Mouse (Mus musculus) forebrain, postnatal 0 days (tissue): ENCODE data around the gene Dach2. TPM values are rescaled to one million over a fixed set of nuclear protein-coding genes. Genes with fewer than 3 reads are reported as not detected.
A peak's percentile ranks its signal among the peaks of the same experiment; 100 is the strongest.

Experiments used
- ATAC-seq: fragments of 200-750 bp; cut with Nextera tagmentation; 2 replicates; pipeline ENCODE4 v1.8.0; 2017; ENCODE audit warnings: mild to moderate bottlenecking, moderate library complexity
- DNase-seq: peaks from one replicate; pipeline ENCODE4 v3.0.0-alpha.2; 2015
- H3K27ac ChIP-seq: fragments of 300-500 bp; sonication (generic); 2 replicates; pipeline ENCODE4 v1.5.1; 2014; ENCODE audit warnings: low read depth, mild to moderate bottlenecking, antibody characterized with exemption, low read length, moderate library complexity, mixed read lengths
- H3K27me3 ChIP-seq: fragments of 300-500 bp; sonication (generic); 2 replicates; pipeline ENCODE4 v1.6.1; 2014; ENCODE audit warnings: mild to moderate bottlenecking, low read length, mixed read lengths; ENCODE audit not compliant: insufficient read depth
- H3K36me3 ChIP-seq: fragments of 300-500 bp; sonication (generic); 2 replicates; pipeline ENCODE4 v1.6.1; 2014; ENCODE audit warnings: mild to moderate bottlenecking, moderate library complexity; ENCODE audit not compliant: insufficient read depth
- H3K4me1 ChIP-seq: fragments of 300-500 bp; sonication (generic); 2 replicates; pipeline ENCODE4 v1.6.1; 2014; ENCODE audit warnings: antibody characterized with exemption; ENCODE audit not compliant: insufficient read depth
- H3K4me2 ChIP-seq: fragments of 300-500 bp; sonication (generic); 2 replicates; pipeline ENCODE4 v1.6.1; 2014; ENCODE audit warnings: low read depth, mild to moderate bottlenecking, moderate library complexity
- H3K4me3 ChIP-seq: fragments of 300-500 bp; sonication (generic); 2 replicates; pipeline ENCODE4 v1.5.1; 2014; ENCODE audit warnings: low read depth, low read length, mixed read lengths
- H3K9ac ChIP-seq: fragments of 300-500 bp; sonication (generic); 2 replicates; pipeline ENCODE4 v1.6.1; 2014; ENCODE audit warnings: mild to moderate bottlenecking
- H3K9me3 ChIP-seq: fragments of 300-500 bp; sonication (generic); 2 replicates; pipeline ENCODE4 v1.6.1; 2016; ENCODE audit warnings: low read length
- CTCF ChIP-seq: sonication (generic); IDR thresholded peaks from 2 replicates; pipeline ENCODE4 v1.5.1; 2016; ENCODE audit warnings: antibody characterized with exemption, control low read depth, low read depth
- WGBS: fragments of 180-500 bp; shearing (Covaris S2); extraction: QIAGEN DNeasy Blood & Tissue Kit; methylation state at CpG from one replicate; pipeline ENCODE4 v1.1.7; 2014; 5-methylcytosine and 5-hydroxymethylcytosine counted together
- polyA plus RNA-seq: library from polyadenylated mRNA; unstranded; fragments of >200 nt; fragmentation: Nextera tagmentation; extraction: Ambion mirVana; gene quantifications from 2 replicates; pipeline ENCODE4 v1.2.1, GENCODE M21; 2015
- total RNA-seq: library from RNA; depleted of rRNA; stranded (reverse); fragments of >200 nt; gene quantifications from 2 replicates; pipeline ENCODE4 v1.2.3, GENCODE M21; 2014; rRNA removed

Dach2 gene
- total and polyA plus RNA-seq, 2 experiments from 2014 or later: 6.4 to 12.5 TPM

- H3K4me1 ChIP-seq: no peaks in the 10 kb centered on the region
- H3K27me3 ChIP-seq: no peaks in the 10 kb centered on the region
- no peak overlapping the region for H3K4me2 ChIP-seq
- no peak overlapping the region for H3K27ac ChIP-seq
- no peaks in the 10 kb centered on the region for H3K36me3 ChIP-seq
- ATAC-seq (peak; percentile 61; the same call in 1 of the 2 replicates), DNase-seq (peak; percentile 13)
- H3K4me3 ChIP-seq: no peak overlapping the region
- TF ChIP-seq CTCF: no peak
- H3K9ac ChIP-seq: no peak overlapping the region
- no peaks in the 10 kb centered on the region for H3K9me3 ChIP-seq
These were observed 426.8 kb downstream of the Dach2 start for GRCm38 (mm10) chrX:113724124-113724523.

GRCm38 (mm10) chrX:113747122-113747521 is 449.8 kb downstream of the Dach2 start:
- no peaks in the 10 kb centered on the region for H3K36me3 ChIP-seq
- H3K4me3 ChIP-seq: no peak overlapping the region
- no peaks in the 10 kb centered on the region for H3K27me3 ChIP-seq
- no peaks in the 10 kb centered on the region for H3K9me3 ChIP-seq
- no peak for DNase-seq
- no peak overlapping the region for H3K9ac ChIP-seq
- no peak for ATAC-seq
- no peak overlapping the region for H3K4me2 ChIP-seq
- no peak for TF ChIP-seq CTCF
- no peak overlapping the region for H3K27ac ChIP-seq
- no peaks in the 10 kb centered on the region for H3K4me1 ChIP-seq

GRCm38 (mm10) chrX:113792264-113792663 is 495.0 kb downstream of the Dach2 start:
- H3K4me2 ChIP-seq: no peak overlapping the region
- WGBS: 39% methylated on average over 1 of the region's 1 CpGs
- no peak for DNase-seq

GRCm38 (mm10) chrX:113810369-113810768 is 513.1 kb downstream of the Dach2 start:
- no peak for DNase-seq
- H3K4me1 ChIP-seq: no peaks in the 10 kb centered on the region
- no peaks in the 10 kb centered on the region for H3K27me3 ChIP-seq

More at GRCm38 (mm10) chrX:113792264-113792663, 495.0 kb downstream of the Dach2 start:
- no peaks in the 10 kb centered on the region for H3K36me3 ChIP-seq
- H3K27ac ChIP-seq: no peak overlapping the region
- H3K4me1 ChIP-seq: no peaks in the 10 kb centered on the region
- no peak for ATAC-seq
- H3K9me3 ChIP-seq: no peaks in the 10 kb centered on the region
- no peak overlapping the region for H3K9ac ChIP-seq
- H3K27me3 ChIP-seq: no peaks in the 10 kb centered on the region
- peak; percentile 32; the same call in 1 of the 2 replicates for TF ChIP-seq CTCF
- H3K4me3 ChIP-seq: no peak overlapping the region

GRCm38 (mm10) chrX:113826810-113827209 is 529.5 kb downstream of the Dach2 start:
- Histone ChIP-seq H3K27me3 (no peaks in the 10 kb centered on the region), H3K4me3 (no peak overlapping the region), H3K27ac (no peak overlapping the region), H3K9ac (no peak overlapping the region), H3K4me1 (no peaks in the 10 kb centered on the region), H3K9me3 (no peaks in the 10 kb centered on the region), H3K36me3 (no peaks in the 10 kb centered on the region), H3K4me2 (no peak overlapping the region)
- WGBS: 57% methylated on average over 1 of the region's 1 CpGs
- no peak for DNase-seq
- ATAC-seq: no peak
- TF ChIP-seq CTCF: no peak

More at GRCm38 (mm10) chrX:113810369-113810768, 513.1 kb downstream of the Dach2 start:
- no peak for TF ChIP-seq CTCF
- Histone ChIP-seq H3K4me2 (no peak overlapping the region), H3K36me3 (no peaks in the 10 kb centered on the region), H3K4me3 (no peak overlapping the region), H3K9ac (no peak overlapping the region), H3K27ac (no peak overlapping the region), H3K9me3 (no peaks in the 10 kb centered on the region)
- no peak for ATAC-seq

- WGBS: 92% methylated on average over 1 of the region's 1 CpGs
- no peak for TF ChIP-seq CTCF
These were observed 535.8 kb downstream of the Dach2 start for GRCm38 (mm10) chrX:113833062-113833461.

GRCm38 (mm10) chrX:113867835-113868495 is 570.7 kb downstream of the Dach2 start:
- no peak for TF ChIP-seq CTCF
- Histone ChIP-seq H3K4me3 (no peak overlapping the region), H3K36me3 (no peaks in the 10 kb centered on the region), H3K9me3 (no peaks in the 10 kb centered on the region), H3K27me3 (no peaks in the 10 kb centered on the region), H3K27ac (no peak overlapping the region), H3K9ac (no peak overlapping the region), H3K4me1 (no peaks in the 10 kb centered on the region), H3K4me2 (no peak overlapping the region)
- 79% methylated on average over 2 of the region's 2 CpGs for WGBS
- DNase-seq (no peak), ATAC-seq (no peak)

More at GRCm38 (mm10) chrX:113833062-113833461, 535.8 kb downstream of the Dach2 start:
- Histone ChIP-seq H3K27me3 (no peaks in the 10 kb centered on the region), H3K9ac (no peak overlapping the region), H3K4me1 (no peaks in the 10 kb centered on the region), H3K4me3 (no peak overlapping the region), H3K4me2 (no peak overlapping the region), H3K27ac (no peak overlapping the region), H3K36me3 (no peaks in the 10 kb centered on the region), H3K9me3 (no peaks in the 10 kb centered on the region)
- ATAC-seq (no peak), DNase-seq (no peak)

Other genes with a start within 250 kb of the Dach2 start
- 36.1 and 43.1 TPM in 2 replicates for gene Chm, start 112.0 kb upstream of the Dach2 start, total RNA-seq
- 11.5 and 12.3 TPM in 2 replicates for gene Chm, start 112.0 kb upstream of the Dach2 start, polyA plus RNA-seq